Mouse (Mus musculus) myocyte (in vitro differentiated cells): ENCODE results near the gene Gpc1.

Experiments
- MAX ChIP-seq: IDR thresholded peaks from one replicate; pipeline ENCODE4 v1.6.1; 2011; ENCODE audit warnings: low read depth, mild to moderate bottlenecking, control low read depth
- MYOD1 ChIP-seq, 3 experiments: IDR thresholded peaks; one replicate each; pipeline ENCODE4 v1.6.1; 2011; ENCODE audit warnings: control low read depth in 2 of 3, low read depth in 2 of 3, mild to moderate bottlenecking in 2 of 3, moderate library complexity in 1 of 3; ENCODE audit not compliant: insufficient read length in 2 of 3, control insufficient read depth in 1 of 3
- MYOG ChIP-seq, 3 experiments: IDR thresholded peaks; one replicate each; pipeline ENCODE4 v1.6.1; 2011; ENCODE audit warnings: control low read depth in 2 of 3, low read depth in 2 of 3, mild to moderate bottlenecking in 2 of 3; ENCODE audit not compliant: insufficient read length in 2 of 3, control insufficient read depth in 1 of 3, insufficient read depth in 1 of 3
- POLR2A ChIP-seq: IDR thresholded peaks from one replicate; pipeline ENCODE4 v1.6.1; 2011; ENCODE audit warnings: low read depth, mild to moderate bottlenecking, control low read depth, moderate library complexity; ENCODE audit not compliant: insufficient read length
- POLR2AphosphoS2 ChIP-seq: IDR thresholded peaks from one replicate; pipeline ENCODE4 v1.6.1; 2011; ENCODE audit warnings: low read depth, control low read depth; ENCODE audit not compliant: insufficient read length
- TCF3 ChIP-seq: IDR thresholded peaks from one replicate; pipeline ENCODE4 v1.6.1; 2011; ENCODE audit warnings: low read depth, control low read depth; ENCODE audit not compliant: insufficient read length

DNA sequence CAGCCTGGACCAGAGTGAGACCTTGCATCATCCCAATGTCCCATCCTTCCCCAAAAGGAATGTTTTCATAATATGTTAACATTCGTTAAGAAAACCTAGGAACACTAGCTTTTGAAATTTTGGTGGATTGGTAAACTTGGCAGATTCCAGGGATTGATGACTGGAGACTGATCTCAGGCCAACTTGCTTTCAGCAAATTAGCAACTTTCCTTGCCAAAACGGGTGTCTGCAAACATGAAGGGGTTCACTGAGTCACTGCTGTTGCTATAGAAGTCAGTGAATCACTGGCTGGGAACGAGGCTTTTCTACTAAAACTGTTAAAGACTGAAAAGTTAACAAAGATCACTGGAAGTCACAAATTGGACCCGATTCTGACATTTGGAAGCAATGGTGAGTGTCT is 72.2 kb downstream of the Gpc1 start:
- TF ChIP-seq MYOG (IDR thresholded peaks at IDR 0.05; ENCODE audit: control insufficient read depth in 1 of 3, insufficient read depth in 1 of 3, insufficient read length in 2 of 3, low read depth in 2 of 3) (no peak), MAX (no peak), MYOD1 (IDR thresholded peaks at IDR 0.05; ENCODE audit: control insufficient read depth in 1 of 3, insufficient read length in 2 of 3, low read depth in 2 of 3) (no peak), POLR2A (no peak), TCF3 (no peak), POLR2AphosphoS2 (no peak)
